Mouse (Mus musculus) CH12.LX (cell line): ENCODE measurements around the gene Kcnj15. TPM values are rescaled to one million over a fixed set of nuclear protein-coding genes. Genes with fewer than 3 reads are reported as not detected.

Experiments
- DNase-seq: peaks from one replicate; pipeline ENCODE4 v3.0.0-alpha.2; 2013; ENCODE audit errors: extremely low read depth
- H3K27ac ChIP-seq: 2 replicates; pipeline ENCODE4 v1.5.1; 2012; ENCODE audit warnings: low read depth, mild to moderate bottlenecking, control low read depth, moderate library complexity; ENCODE audit not compliant: insufficient read depth
- H3K27me3 ChIP-seq: replicated peaks from 2 replicates; pipeline ENCODE3; 2012; ENCODE audit warnings: inconsistent platforms
- H3K36me3 ChIP-seq, 2 experiments: replicated peaks in 1 of 2; 2 replicates each; pipeline versions ENCODE3 to v1.6.1; 2012; ENCODE audit warnings: inconsistent platforms in 1 of 2, low read length in 1 of 2, mild to moderate bottlenecking in 1 of 2, mixed read lengths in 1 of 2, moderate library complexity in 1 of 2; ENCODE audit not compliant: control insufficient read depth in 1 of 2, insufficient read depth in 1 of 2
- H3K4me1 ChIP-seq, 2 experiments: 2 replicates each; pipeline ENCODE4 v1.6.1; 2012; ENCODE audit warnings: inconsistent platforms in 1 of 2, moderate library complexity in 1 of 2; ENCODE audit not compliant: insufficient read depth in 2 of 2, control insufficient read depth in 1 of 2
- H3K4me2 ChIP-seq: 2 replicates; pipeline ENCODE4 v1.6.1; 2012; ENCODE audit warnings: low read depth, mild to moderate bottlenecking, control low read depth; ENCODE audit not compliant: poor library complexity, insufficient read depth, severe bottlenecking
- H3K4me3 ChIP-seq, 3 experiments: fragments of 150-350 bp in 1 of 3; sonication (generic) in 1 of 3; replicated peaks in 1 of 3; 2 replicates each; pipeline versions ENCODE3 to v1.5.1; 2011 to 2012; ENCODE audit warnings: low read depth in 2 of 3, low read length in 2 of 3, mild to moderate bottlenecking in 2 of 3, moderate library complexity in 2 of 3, control low read depth in 1 of 3, improper control_type of control experiment in 1 of 3, inconsistent platforms in 1 of 3, mixed read lengths in 1 of 3; ENCODE audit not compliant: poor library complexity in 1 of 3
- H3K79me2 ChIP-seq: replicated peaks from 2 replicates; pipeline ENCODE4 v1.6.1; 2012; ENCODE audit warnings: mild to moderate bottlenecking, moderate library complexity; ENCODE audit not compliant: control insufficient read depth, poor library complexity, insufficient read depth, severe bottlenecking; ENCODE audit errors: extremely low read depth
- H3K9ac ChIP-seq: 2 replicates; pipeline ENCODE4 v1.6.1; 2012; ENCODE audit warnings: low read depth, mild to moderate bottlenecking, control low read depth, moderate library complexity; ENCODE audit not compliant: insufficient read depth
- H3K9me3 ChIP-seq: replicated peaks from 2 replicates; pipeline ENCODE3; 2012; ENCODE audit warnings: low read length, inconsistent platforms, mixed read lengths
- CHD2 ChIP-seq: IDR thresholded peaks from 2 replicates; pipeline ENCODE4 v1.6.1; 2011; ENCODE audit warnings: low read length, improper control_type of control experiment
- E2F4 ChIP-seq: IDR thresholded peaks from 2 replicates; pipeline ENCODE4 v1.6.1; 2011; ENCODE audit warnings: low read depth, low read length, improper control_type of control experiment; ENCODE audit not compliant: insufficient replicate concordance
- EP300 ChIP-seq: IDR thresholded peaks from 2 replicates; pipeline ENCODE4 v1.6.1; 2011; ENCODE audit warnings: low read length, improper control_type of control experiment
- GABPA ChIP-seq: IDR thresholded peaks from 2 replicates; pipeline ENCODE4 v1.6.1; 2012; ENCODE audit warnings: low read depth, low read length, improper control_type of control experiment, inconsistent platforms; ENCODE audit not compliant: insufficient replicate concordance
- IRF4 ChIP-seq: IDR thresholded peaks from 2 replicates; pipeline ENCODE4 v1.6.1; 2014; ENCODE audit warnings: low read depth, mild to moderate bottlenecking, inconsistent platforms, low read length, improper control_type of control experiment
- KAT2A ChIP-seq: IDR thresholded peaks from 2 replicates; pipeline ENCODE4 v1.6.1; 2012; ENCODE audit warnings: low read length, improper control_type of control experiment, inconsistent platforms; ENCODE audit not compliant: insufficient replicate concordance
- MEF2A ChIP-seq: IDR thresholded peaks from 2 replicates; pipeline ENCODE4 v1.6.1; 2014; ENCODE audit warnings: low read depth, mild to moderate bottlenecking, inconsistent platforms, low read length, improper control_type of control experiment, borderline replicate concordance
- MXI1 ChIP-seq: IDR thresholded peaks from 2 replicates; pipeline ENCODE4 v1.6.1; 2011; ENCODE audit warnings: mild to moderate bottlenecking, low read depth, low read length, improper control_type of control experiment
- NELFE ChIP-seq: IDR thresholded peaks from 2 replicates; pipeline ENCODE4 v1.6.1; 2011; ENCODE audit warnings: low read depth, low read length, improper control_type of control experiment
- SIN3A ChIP-seq: IDR thresholded peaks from 2 replicates; pipeline ENCODE4 v1.6.1; 2012; ENCODE audit warnings: low read length, improper control_type of control experiment, inconsistent platforms
- TBP ChIP-seq: conservative IDR thresholded peaks from 2 replicates; pipeline ENCODE4 v1.6.1; 2011; ENCODE audit warnings: low read depth, low read length, improper control_type of control experiment
- TCF12 ChIP-seq: IDR thresholded peaks from 2 replicates; pipeline ENCODE4 v1.6.1; 2014; ENCODE audit warnings: low read depth, mild to moderate bottlenecking, inconsistent platforms, low read length, improper control_type of control experiment
- UBTF ChIP-seq: IDR thresholded peaks from 2 replicates; pipeline ENCODE4 v1.6.1; 2012; ENCODE audit warnings: low read depth, mild to moderate bottlenecking, inconsistent platforms, low read length, improper control_type of control experiment, moderate library complexity
- ZKSCAN1 ChIP-seq: IDR thresholded peaks from 2 replicates; pipeline ENCODE4 v1.6.1; 2012; ENCODE audit warnings: low read depth, inconsistent platforms, low read length, improper control_type of control experiment, borderline replicate concordance
- dilution Hi-C: fragments of 300-500 bp; cut with MboI; formaldehyde crosslinking; loops from 2 replicates; pipeline ENCODE4 v1.14.3; 2020; ENCODE audit warnings: low sequenced_read_pairs; ENCODE audit not compliant: extremely low pct_unique_long_range_greater_than_20kb, extremely low pct_ligation_motif_present
- in situ Hi-C: fragments of 300-500 bp; cut with MboI; formaldehyde crosslinking; loops from 3 replicates; pipeline ENCODE4 v1.14.3; 2019; ENCODE audit warnings: low sequenced_read_pairs, low pct_ligation_motif_present, low pct_unique_long_range_greater_than_20kb, mixed read lengths
- polyA plus RNA-seq: library from polyadenylated mRNA; unstranded; fragments of >175 nt; gene quantifications from 2 replicates; pipeline ENCODE4 v1.2.1, GENCODE M21; 2012; ENCODE audit warnings: low read depth; ENCODE audit not compliant: insufficient read length
- total RNA-seq, 2 experiments: library from RNA; depleted of rRNA; stranded (reverse); fragments of 300-350 nt in 1 of 2; fragments of >200 nt in 1 of 2; gene quantifications; 2 replicates each; pipeline ENCODE4 v1.2.3; 2012 to 2014

Gene Kcnj15
- total and polyA plus RNA-seq, 3 experiments, result 0.37 to 1.1 (median 0.51) TPM

DNA sequence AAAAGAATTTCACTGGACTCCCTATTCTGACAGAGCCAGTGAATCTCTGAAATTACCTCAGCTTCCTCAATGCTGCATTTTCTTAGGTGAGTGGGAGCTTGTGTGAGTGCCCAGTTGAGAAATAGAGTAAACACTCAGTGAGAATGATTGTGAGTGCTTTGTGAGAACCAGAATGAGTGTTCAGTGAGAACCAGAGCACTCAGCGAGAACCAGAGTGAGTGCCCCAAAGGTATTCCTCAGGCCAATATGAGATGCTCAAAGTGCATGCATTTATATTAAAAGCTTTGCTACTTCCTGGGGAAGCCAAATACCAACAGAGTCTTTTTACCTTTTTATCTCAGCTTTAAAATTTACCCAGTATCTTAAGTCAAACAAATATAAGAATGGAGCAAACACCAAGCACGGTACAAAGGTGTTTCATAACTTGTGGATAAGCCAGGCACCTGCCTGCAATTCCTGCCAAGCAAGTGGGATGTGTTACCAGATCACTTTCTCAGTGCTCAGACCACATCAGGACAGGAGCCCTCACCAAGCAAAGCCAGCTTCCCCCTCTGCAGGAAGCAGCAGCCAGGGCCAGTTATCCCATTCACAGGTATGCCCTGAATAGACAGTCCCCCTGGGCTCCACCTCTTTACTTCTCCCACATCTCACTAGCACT, 22.3 kb upstream of the Kcnj15 start:
- no peaks in the 10 kb centered on the region for H3K36me3 ChIP-seq
- dilution Hi-C loops, result no loop called here
- H3K4me1 ChIP-seq, result peaks cover 5 to 20% of the 10 kb centered on the region in 2 experiments
- H3K9ac ChIP-seq, result no peak overlapping the region
- in situ Hi-C loops, result no loop called here
- H3K27me3 ChIP-seq, result no peaks in the 10 kb centered on the region
- peaks cover 2% of the 10 kb centered on the region for H3K9me3 ChIP-seq
- no peaks in the 10 kb centered on the region for H3K79me2 ChIP-seq
- no peak for DNase-seq
- no peak overlapping the region for H3K4me2 ChIP-seq
- no peak overlapping the region for H3K27ac ChIP-seq
- H3K4me3 ChIP-seq, result no peak overlapping the region
- TF ChIP-seq E2F4 (no peak), MXI1 (no peak), TCF12 (no peak), NELFE (no peak), KAT2A (no peak), IRF4 (no peak), SIN3A (no peak), MEF2A (no peak), UBTF (no peak)

DNA sequence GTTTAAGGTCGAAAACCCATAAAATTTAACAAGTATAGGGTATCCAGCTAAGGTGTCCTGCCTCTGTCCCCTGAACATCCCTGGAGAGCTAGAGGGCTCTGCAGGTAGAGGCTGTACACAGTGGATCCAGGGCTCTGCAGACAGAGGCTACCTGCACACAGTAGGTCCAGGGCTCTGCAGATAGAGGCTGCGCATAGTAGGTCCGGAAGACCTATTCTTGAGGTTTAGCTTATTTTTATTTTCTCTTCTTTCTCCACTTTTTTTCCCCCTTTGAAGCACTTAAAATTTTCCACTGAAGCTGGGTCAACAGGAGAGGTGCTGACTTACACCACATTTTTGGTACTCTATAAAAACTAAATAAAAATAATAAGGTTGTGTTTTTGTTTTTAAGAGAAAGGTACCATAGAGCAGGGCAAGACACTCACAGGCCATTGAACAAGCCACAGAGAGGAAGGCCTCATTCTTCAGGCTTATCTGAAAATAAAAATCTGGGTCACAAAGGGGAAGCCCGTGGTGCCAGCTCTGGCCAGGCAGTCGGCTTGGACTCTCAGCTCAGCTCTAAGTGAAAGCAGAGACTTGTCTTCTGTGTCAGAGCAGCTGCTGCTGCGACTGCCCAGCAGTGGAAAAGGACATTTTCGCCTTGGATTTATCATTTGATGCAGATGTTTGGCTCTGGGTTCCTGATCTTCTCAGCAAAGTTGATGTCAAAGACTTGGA, 18.0 kb upstream of the Kcnj15 start:
- H3K4me1 ChIP-seq, result peaks cover 13 to 22% of the 10 kb centered on the region in 2 experiments
- dilution Hi-C loops, result no loop called here
- in situ Hi-C loops, result no loop called here
- H3K9me3 ChIP-seq, result peaks cover 2% of the 10 kb centered on the region
- no peaks in the 10 kb centered on the region for H3K27me3 ChIP-seq
- no peak overlapping the region for H3K4me3 ChIP-seq
- no peak overlapping the region for H3K27ac ChIP-seq
- no peaks in the 10 kb centered on the region for H3K36me3 ChIP-seq
- no peak overlapping the region for H3K4me2 ChIP-seq
- TF ChIP-seq ZKSCAN1 (peak; percentile 100), TBP (no peak)
- TF ChIP-seq, all 38 proteins: peak for 1
- no peaks in the 10 kb centered on the region for H3K79me2 ChIP-seq
- no peak for DNase-seq
- no peak overlapping the region for H3K9ac ChIP-seq

DNA sequence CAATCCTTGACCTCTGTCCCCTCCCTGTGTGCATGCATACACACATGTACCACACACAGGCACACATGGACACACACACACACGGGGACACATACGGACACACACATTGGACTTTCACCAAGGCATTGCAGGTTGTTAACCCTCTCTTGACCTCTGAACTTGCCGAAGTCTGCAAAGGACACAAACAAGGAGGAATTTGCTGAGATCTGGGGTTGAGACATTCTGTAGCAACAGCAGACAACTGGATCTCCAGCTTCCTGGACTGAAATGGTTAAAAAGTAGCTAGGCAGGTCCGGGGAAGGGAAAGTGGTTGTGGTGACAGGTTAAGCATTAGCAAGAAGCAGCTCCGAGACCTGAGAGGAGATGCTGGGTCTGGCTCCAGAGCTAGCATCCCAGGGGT, 16.7 kb upstream of the Kcnj15 start:
- TF ChIP-seq EP300 (no peak), GABPA (no peak), SIN3A (no peak), ZKSCAN1 (no peak), CHD2 (no peak), TBP (no peak), UBTF (no peak)
- in situ Hi-C loops (no loop called here), dilution Hi-C loops (no loop called here)
- Histone ChIP-seq H3K4me3 (no peak overlapping the region), H3K27me3 (no peaks in the 10 kb centered on the region), H3K4me1 (peaks cover 13 to 22% of the 10 kb centered on the region in 2 experiments), H3K27ac (no peak overlapping the region), H3K79me2 (no peaks in the 10 kb centered on the region), H3K9ac (no peak overlapping the region), H3K9me3 (peaks cover 2% of the 10 kb centered on the region), H3K36me3 (no peaks in the 10 kb centered on the region), H3K4me2 (no peak overlapping the region)
- DNase-seq, result no peak
